Mouse (Mus musculus) lung, adult 2 months (tissue): ENCODE data around the gene Lpo. TPM values are rescaled to one million over a fixed set of nuclear protein-coding genes. Genes with fewer than 3 reads are reported as not detected.
A peak's percentile ranks its signal among the peaks of the same experiment; 100 is the strongest.

Experiments
- DNase-seq: peaks from one replicate; pipeline ENCODE4 v3.0.0; 2022
- H3K4me1 ChIP-seq: fragments of 200-500 bp; 2 replicates; pipeline ENCODE4 v1.6.1; 2011; ENCODE audit warnings: low read length; ENCODE audit not compliant: control insufficient read depth, insufficient read depth
- H3K4me3 ChIP-seq: fragments of 200-500 bp; replicated peaks from 2 replicates; pipeline ENCODE3; 2011; ENCODE audit warnings: low read depth, mild to moderate bottlenecking, control low read depth, low read length; ENCODE audit errors: extremely low read depth
- CTCF ChIP-seq: fragments of 200-500 bp; IDR thresholded peaks from 2 replicates; pipeline ENCODE4 v1.5.1; 2011; ENCODE audit warnings: mild to moderate bottlenecking, low read length, control low read depth; ENCODE audit not compliant: insufficient read depth
- POLR2A ChIP-seq: fragments of 200-500 bp; IDR thresholded peaks from 2 replicates; pipeline ENCODE4 v1.6.1; 2011; ENCODE audit warnings: low read depth, mild to moderate bottlenecking, control low read depth, low read length, borderline replicate concordance; ENCODE audit errors: extremely low read depth
- WGBS: fragments of 180-500 bp; shearing (Covaris S2); methylation state at CpG from one replicate; pipeline ENCODE4 v1.1.7; 2018; 5-methylcytosine and 5-hydroxymethylcytosine counted together
- polyA plus RNA-seq: library from polyadenylated mRNA; depleted of rRNA; stranded (reverse); fragments of >200 nt; gene quantifications from 2 replicates; pipeline ENCODE4 v1.2.3, GENCODE M21; 2012; rRNA removed

The Lpo gene
- polyA plus RNA-seq, 1 experiment: not detected

- H3K4me3 ChIP-seq: no peak within 1 kb of the TSS
- H3K4me1 ChIP-seq: no peaks in the 10 kb centered on the region
- TF ChIP-seq POLR2A (no peak), CTCF (no peak)
- 10% methylated on average over 23 of the region's 23 CpGs for WGBS
- no peak for DNase-seq
Measured at GRCm38 (mm10) chr11:87760301-87761081, 67.6 kb downstream of the Lpo start, which contains the start of gene Tspoap1. Gene Tspoap1 (plus strand): TSS chr11:87760541.

- WGBS: 1% methylated on average over 3 of the region's 3 CpGs
- no peak for DNase-seq
- Histone ChIP-seq H3K4me3 (no peak overlapping the region), H3K4me1 (no peaks in the 10 kb centered on the region)
- TF ChIP-seq POLR2A: peak; percentile 21; the same call in 1 of the 2 replicates
- peak; percentile 35; the same call in 1 of the 2 replicates for TF ChIP-seq CTCF
Measured at GRCm38 (mm10) chr11:87759609-87760005, 68.5 kb downstream of the Lpo start.

GRCm38 (mm10) chr11:87758957-87759608 is 69.0 kb downstream of the Lpo start:
- Histone ChIP-seq H3K4me3 (no peak overlapping the region), H3K4me1 (no peaks in the 10 kb centered on the region)
- no peak for DNase-seq
- WGBS: 53% methylated on average over 4 of the region's 4 CpGs
- no peak for TF ChIP-seq CTCF
- no peak for TF ChIP-seq POLR2A

- Histone ChIP-seq H3K4me1 (no peaks in the 10 kb centered on the region), H3K4me3 (peak overlapping the region; percentile 12)
- DNase-seq: no peak
- TF ChIP-seq POLR2A: no peak
- no peak for TF ChIP-seq CTCF
- WGBS: 68% methylated on average over 7 of the region's 7 CpGs
Measured at GRCm38 (mm10) chr11:87758161-87758911, 69.8 kb downstream of the Lpo start.

- peak overlapping the region; percentile 65 for H3K4me3 ChIP-seq
- no peak for DNase-seq
- 75% methylated on average over 25 of the region's 25 CpGs for WGBS
Measured at GRCm38 (mm10) chr11:87757001-87757954, 70.8 kb downstream of the Lpo start.

More at GRCm38 (mm10) chr11:87757001-87757954, 70.8 kb downstream of the Lpo start:
- TF ChIP-seq POLR2A: peak; percentile 4; the same call in 1 of the 2 replicates
- TF ChIP-seq CTCF: no peak
- no peaks in the 10 kb centered on the region for H3K4me1 ChIP-seq

Other genes starting within 250 kb of the Lpo start
- 21.0 and 22.1 TPM in 2 replicates for gene Mtmr4, start 236.1 kb downstream of the Lpo start, polyA plus RNA-seq
- 0.02 TPM in 1 of 2 replicates, not detected in the other for gene Hsf5, start 211.1 kb downstream of the Lpo start, polyA plus RNA-seq
- gene Rnf43, start 165.6 kb downstream of the Lpo start, polyA plus RNA-seq: 10.5 and 12.6 TPM in 2 replicates
- 44.7 and 73.4 TPM in 2 replicates for gene Supt4a, start 90.7 kb downstream of the Lpo start, polyA plus RNA-seq
- gene Tspoap1, start 67.7 kb downstream of the Lpo start, polyA plus RNA-seq: 5.8 TPM in 2 replicates
- 0.11 and 0.60 TPM in 2 replicates for gene Mpo, start 34.7 kb downstream of the Lpo start, polyA plus RNA-seq
- 8.5 and 10.0 TPM in 2 replicates for gene Mks1, start 24.9 kb upstream of the Lpo start, polyA plus RNA-seq
- 0.24 TPM in 1 of 2 replicates, not detected in the other for gene Epx, start 47.2 kb upstream of the Lpo start, polyA plus RNA-seq
- gene Olfr462, start 64.0 kb upstream of the Lpo start, polyA plus RNA-seq: not detected in 2 replicates
- gene Olfr463, start 69.1 kb upstream of the Lpo start, polyA plus RNA-seq: not detected in 2 replicates
- gene Olfr464, start 92.7 kb upstream of the Lpo start, polyA plus RNA-seq: 0.34 and 0.53 TPM in 2 replicates
- 91.2 and 105 TPM in 2 replicates for gene Dynll2, start 159.2 kb upstream of the Lpo start, polyA plus RNA-seq
- gene Srsf1, start 219.1 kb upstream of the Lpo start, polyA plus RNA-seq: 76.5 and 93.4 TPM in 2 replicates
- 22.4 and 26.5 TPM in 2 replicates for gene Vezf1, start 240.0 kb upstream of the Lpo start, polyA plus RNA-seq